Mouse (Mus musculus) bone marrow, adult 2 months (tissue): Measurements from ENCODE around the gene Liph. TPM values are rescaled to one million over a fixed set of nuclear protein-coding genes. Genes with fewer than 3 reads are reported as not detected.
A peak's percentile ranks its signal among the peaks of the same experiment; 100 is the strongest.
"Not testable (repeated sequence)": the region's sequence is repeated elsewhere in the genome, so short reads cannot be mapped to it uniquely, and the experiment has no call there.

Experiments
- H3K27ac ChIP-seq: fragments of 200-500 bp; 2 replicates; pipeline ENCODE4 v1.5.1; 2012; ENCODE audit warnings: low read depth, mild to moderate bottlenecking, control low read depth, inconsistent platforms, low read length; ENCODE audit not compliant: control insufficient read depth, poor library complexity, insufficient read depth
- H3K4me1 ChIP-seq: fragments of 200-500 bp; 2 replicates; pipeline ENCODE4 v1.6.1; 2011; ENCODE audit warnings: low read length; ENCODE audit not compliant: control insufficient read depth, insufficient read depth
- H3K4me3 ChIP-seq: fragments of 200-500 bp; replicated peaks from 2 replicates; pipeline ENCODE3; 2011; ENCODE audit warnings: mild to moderate bottlenecking, low read depth, low read length, control low read depth; ENCODE audit not compliant: control insufficient read depth
- CTCF ChIP-seq: fragments of 200-500 bp; IDR thresholded peaks from 2 replicates; pipeline ENCODE4 v1.5.1; 2011; ENCODE audit warnings: low read length, control low read depth; ENCODE audit not compliant: control insufficient read depth, insufficient read depth
- POLR2A ChIP-seq: fragments of 200-500 bp; IDR thresholded peaks from 2 replicates; pipeline ENCODE4 v1.6.1; 2011; ENCODE audit warnings: low read depth, mild to moderate bottlenecking, control low read depth, low read length, borderline replicate concordance; ENCODE audit not compliant: control insufficient read depth
- WGBS: fragments of 180-500 bp; shearing (Covaris S2); methylation state at CpG from one replicate; pipeline ENCODE4 v1.1.7; 2018; 5-methylcytosine and 5-hydroxymethylcytosine counted together
- polyA plus RNA-seq: library from polyadenylated mRNA; stranded (reverse); fragments of >200 nt; gene quantifications from 2 replicates; pipeline ENCODE4 v1.2.4, GENCODE M21; 2011; ENCODE audit warnings: low replicate concordance; ENCODE audit not compliant: missing spikeins, insufficient read depth, insufficient read length

Liph gene
- polyA plus RNA-seq, 1 experiment = 0.92 TPM

DNA sequence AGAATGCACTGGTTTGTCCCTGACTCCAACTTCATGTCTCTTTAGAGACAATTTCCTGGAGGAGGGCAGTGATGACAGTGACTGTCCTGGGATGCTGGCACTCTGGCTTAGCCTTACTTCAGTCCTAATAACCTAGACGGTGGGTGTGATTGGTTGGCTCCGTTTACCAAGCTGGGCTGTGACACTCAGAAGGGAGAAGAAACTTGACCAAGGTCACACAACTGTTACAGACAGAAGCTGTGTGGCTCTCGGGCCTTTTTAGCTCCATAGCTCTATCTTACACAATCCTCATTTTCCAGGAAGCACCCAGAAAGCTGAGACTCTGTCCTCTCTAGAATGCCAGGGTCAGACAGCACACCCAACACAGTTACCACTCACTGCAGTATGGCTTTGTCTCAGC is 29.9 kb downstream of the Liph start:
- TF ChIP-seq POLR2A (no peak), CTCF (no peak)
- Histone ChIP-seq H3K27ac (no peak overlapping the region), H3K4me3 (no peak overlapping the region), H3K4me1 (no peaks in the 10 kb centered on the region)
- WGBS = 62% methylated on average over 3 of the region's 3 CpGs

DNA sequence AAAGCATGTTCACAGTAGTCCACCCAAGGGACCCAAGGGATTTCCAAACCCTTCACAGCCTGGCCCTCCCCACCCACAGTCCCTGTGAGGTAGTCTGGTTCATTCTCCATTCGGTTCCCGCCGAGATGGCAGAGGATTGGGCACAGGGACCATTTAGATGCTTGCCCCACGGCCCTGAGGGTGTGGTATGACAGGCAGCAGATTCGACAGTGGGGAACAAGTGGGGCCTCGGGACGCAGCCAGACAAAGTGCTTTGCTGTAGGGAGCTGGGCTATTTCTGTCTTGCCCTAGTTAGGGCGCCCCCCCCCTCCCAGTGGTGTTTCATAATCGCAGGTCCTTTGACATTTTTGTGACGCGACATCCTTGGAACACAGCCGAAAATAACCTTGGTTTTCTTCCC is 39.9 kb downstream of the Liph start:
- Histone ChIP-seq H3K4me1 (no peaks in the 10 kb centered on the region), H3K4me3 (no peak overlapping the region), H3K27ac (no peak overlapping the region)
- WGBS = 67% methylated on average over 12 of the region's 12 CpGs
- TF ChIP-seq CTCF = no peak
- TF ChIP-seq POLR2A = no peak

DNA sequence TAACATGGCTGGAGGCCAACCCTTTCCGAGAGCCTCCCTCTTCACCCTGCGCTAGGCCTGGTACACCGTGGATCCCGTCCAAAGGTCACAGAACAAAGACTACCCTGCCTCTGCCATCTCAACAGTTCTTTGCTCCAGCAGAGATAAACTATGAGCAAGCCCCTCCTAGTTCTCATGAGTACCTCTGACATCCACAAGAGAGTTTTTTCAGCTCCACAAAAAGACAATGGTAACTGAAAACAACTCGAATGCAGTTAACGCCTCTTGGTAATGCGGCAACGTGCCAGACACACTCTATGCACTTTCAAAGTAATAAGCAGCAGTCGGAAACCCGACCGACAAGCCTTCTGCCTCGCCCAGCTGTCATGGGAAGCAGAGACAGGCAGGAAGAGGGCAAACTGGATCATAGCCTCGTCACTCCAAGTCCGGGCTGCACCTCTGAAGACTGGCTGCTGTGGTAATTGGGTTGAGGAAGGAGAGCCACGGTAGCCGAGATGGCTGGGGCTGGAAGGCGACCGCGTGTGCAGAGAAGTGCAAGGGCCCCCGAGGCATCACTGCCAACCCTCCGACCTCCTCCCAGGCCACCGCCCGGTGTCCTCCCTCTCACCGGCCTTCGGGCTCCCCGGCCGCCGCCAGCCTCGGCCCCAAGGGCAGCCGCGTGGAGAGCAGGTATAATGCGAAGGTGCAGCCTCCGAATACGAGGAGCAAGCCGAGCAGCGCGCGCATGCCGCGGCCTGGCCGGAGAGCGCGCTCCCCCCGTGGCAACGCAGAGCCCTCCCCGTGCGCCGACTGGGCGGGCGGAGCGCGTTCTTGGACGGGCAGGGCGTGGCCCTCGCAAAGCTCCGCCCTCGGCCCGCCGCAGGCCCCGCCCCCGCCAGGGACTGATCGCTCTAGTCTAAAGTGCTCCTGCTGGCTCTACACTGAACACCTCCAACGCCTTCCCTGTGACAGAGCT is 48.4 kb downstream of the Liph start, which contains the start of gene Tmem41a:
Gene Tmem41a, minus strand, starts transcription at position 792 of the 955 bp plus-strand sequence.
- Histone ChIP-seq H3K27ac (peak within 1 kb of the TSS; percentile 63), H3K4me1 (peaks cover 2% of the 10 kb centered on the region), H3K4me3 (peak within 1 kb of the TSS; percentile 89)
- WGBS = 2% methylated on average over 63 of the region's 63 CpGs
- TF ChIP-seq POLR2A (peak; percentile 60; the same call in 1 of the 2 replicates), CTCF (no peak)

DNA sequence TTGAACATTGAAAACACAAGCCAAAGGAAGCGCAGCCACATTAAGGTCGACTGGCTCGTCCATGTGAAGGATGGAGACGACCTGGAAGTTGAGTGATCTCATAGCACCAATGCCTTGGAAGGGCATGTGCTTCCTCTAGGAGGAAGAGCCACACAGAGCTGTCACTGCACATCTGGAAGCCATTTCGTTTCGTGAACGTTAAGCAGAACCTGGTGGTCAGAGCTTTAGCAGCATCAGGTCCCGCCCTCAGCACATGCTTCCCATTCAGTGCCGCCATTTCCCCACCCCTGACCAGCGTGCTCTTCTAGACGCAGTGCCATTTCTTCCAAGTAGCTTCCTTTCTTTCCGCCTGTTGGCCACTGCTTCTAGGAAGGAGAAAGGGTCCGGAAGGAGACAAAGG is 67.0 kb downstream of the Liph start:
- Histone ChIP-seq H3K27ac (no peak overlapping the region), H3K4me3 (no peak overlapping the region), H3K4me1 (no peaks in the 10 kb centered on the region)
- no peak for TF ChIP-seq POLR2A
- no peak for TF ChIP-seq CTCF
- WGBS = 80% methylated on average over 13 of the region's 13 CpGs

DNA sequence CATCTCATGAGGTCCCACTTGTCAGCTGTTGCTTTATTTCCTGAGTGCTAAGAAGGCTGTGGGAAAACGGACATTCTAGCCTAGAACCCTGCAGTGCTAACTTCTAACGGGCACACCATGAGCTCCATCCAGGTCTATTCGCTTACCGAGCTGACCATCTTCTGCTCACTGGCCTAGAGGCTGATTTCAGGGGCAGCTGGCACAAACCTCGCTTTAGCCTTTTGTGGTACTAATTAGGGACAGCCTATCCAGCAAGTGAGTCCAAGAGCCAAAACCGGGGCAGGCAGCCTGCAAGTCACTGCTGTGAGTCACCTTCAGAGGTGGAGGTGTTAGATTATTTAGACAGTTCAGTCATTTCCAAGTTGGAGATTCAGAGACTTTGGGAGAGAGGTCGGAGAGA is 78.8 kb downstream of the Liph start:
- peaks cover 1% of the 10 kb centered on the region; the same call in 1 of the 2 replicates for H3K4me1 ChIP-seq
- TF ChIP-seq POLR2A (no peak), CTCF (no peak)
- H3K4me3 ChIP-seq = no peak overlapping the region
- 80% methylated on average over 7 of the region's 7 CpGs for WGBS
- no peak overlapping the region for H3K27ac ChIP-seq

DNA sequence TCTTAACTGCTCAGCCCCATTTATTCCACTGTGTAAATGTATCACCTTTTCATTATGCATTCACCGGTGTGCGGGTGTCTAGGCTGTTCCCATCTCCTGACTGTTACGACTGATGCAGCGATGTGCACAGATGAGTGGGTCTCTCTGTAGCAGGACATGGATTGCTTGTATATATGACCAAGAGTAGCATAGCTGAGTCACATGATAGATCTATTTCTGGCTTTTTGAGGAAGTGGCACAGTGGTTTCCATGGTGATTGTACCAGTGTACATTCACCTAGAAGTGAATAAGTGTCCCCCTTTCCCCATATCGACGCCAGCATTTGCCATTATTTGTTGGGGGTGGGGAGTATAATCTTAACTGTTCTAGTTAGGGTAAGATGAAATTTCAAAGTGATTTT is 82.1 kb downstream of the Liph start:
- Histone ChIP-seq H3K4me1 (peaks cover 1% of the 10 kb centered on the region; the same call in 1 of the 2 replicates), H3K27ac (no peak overlapping the region), H3K4me3 (no peak overlapping the region)
- TF ChIP-seq POLR2A = no peak
- TF ChIP-seq CTCF = no peak
- 13% methylated on average over 6 of the region's 6 CpGs for WGBS

DNA sequence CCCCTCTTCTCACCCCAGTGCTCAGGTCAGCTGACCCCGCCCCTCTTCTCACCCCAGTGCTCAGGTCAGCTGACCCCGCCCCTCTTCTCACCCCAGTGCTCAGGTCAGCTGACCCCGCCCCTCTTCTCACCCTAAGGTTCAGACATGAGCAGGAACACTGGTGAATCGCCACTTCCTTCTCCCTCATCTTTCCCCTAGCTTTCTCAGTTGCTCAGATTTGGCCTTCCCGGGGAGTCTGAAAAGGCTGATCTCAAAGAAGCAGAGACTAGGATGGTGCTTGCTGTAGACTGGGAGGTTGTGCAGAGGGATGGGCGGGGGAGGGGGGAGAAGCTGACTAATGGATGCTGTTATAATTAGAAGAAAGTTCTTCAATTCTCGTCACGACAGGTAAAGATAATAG is 86.6 kb downstream of the Liph start:
- not testable (repeated sequence) for H3K4me3 ChIP-seq, H3K27ac ChIP-seq, H3K4me1 ChIP-seq
- WGBS = 81% methylated on average over 6 of the region's 8 CpGs

DNA sequence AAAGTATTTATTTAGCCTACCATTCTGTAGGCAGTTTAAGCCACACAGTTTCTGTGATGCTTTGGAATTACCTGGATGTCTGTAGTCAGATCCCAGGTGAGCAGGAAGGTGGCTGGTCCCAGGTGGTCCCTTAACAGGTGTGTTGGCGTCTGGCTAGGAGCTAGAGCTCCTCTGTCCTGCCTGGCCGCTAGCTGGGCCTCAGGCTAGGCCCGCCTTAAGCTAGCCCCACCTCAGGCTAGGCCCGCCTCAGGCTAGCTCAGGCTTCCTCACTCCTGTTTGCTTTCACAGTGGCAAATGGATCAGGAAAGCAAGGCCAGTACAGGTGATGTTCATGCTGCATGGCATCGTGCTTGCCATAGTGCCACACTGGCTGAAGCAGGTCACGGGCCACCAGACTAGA is 88.6 kb downstream of the Liph start:
- no peak for TF ChIP-seq CTCF
- no peak for TF ChIP-seq POLR2A
- Histone ChIP-seq H3K4me1 (no peaks in the 10 kb centered on the region), H3K4me3 (no peak overlapping the region), H3K27ac (no peak overlapping the region)
- WGBS = 86% methylated on average over 6 of the region's 6 CpGs

DNA sequence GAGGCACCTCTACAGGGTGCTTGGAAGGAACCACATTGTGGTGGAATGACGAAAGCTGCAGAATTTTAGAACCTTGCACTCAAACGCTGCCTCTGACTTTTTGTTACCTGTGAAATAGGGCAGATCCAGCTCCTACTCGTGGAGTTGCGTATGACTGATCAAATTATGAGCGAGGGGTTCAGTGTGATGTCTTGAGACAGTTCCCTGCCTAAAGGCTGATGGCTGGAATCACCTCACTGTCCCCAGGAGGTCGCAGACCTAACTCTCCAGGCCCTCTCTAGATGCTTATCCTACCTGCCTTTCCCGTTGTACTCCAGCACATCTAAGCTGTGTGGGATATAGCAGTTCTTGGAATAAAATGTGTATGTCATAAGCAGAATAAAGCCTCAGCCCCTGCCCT is 89.5 kb downstream of the Liph start:
- WGBS = 85% methylated on average over 7 of the region's 7 CpGs
- Histone ChIP-seq H3K4me1 (no peaks in the 10 kb centered on the region), H3K4me3 (no peak overlapping the region), H3K27ac (no peak overlapping the region)
- TF ChIP-seq POLR2A = no peak
- no peak for TF ChIP-seq CTCF
